Mouse (Mus musculus): ENCODE results near the gene Enthd1. TPM values are rescaled to one million over a fixed set of nuclear protein-coding genes. Genes with fewer than 3 reads are reported as not detected.

Enthd1 gene
- polyA plus RNA-seq, 1 experiment, result 29.0 TPM

DNA sequence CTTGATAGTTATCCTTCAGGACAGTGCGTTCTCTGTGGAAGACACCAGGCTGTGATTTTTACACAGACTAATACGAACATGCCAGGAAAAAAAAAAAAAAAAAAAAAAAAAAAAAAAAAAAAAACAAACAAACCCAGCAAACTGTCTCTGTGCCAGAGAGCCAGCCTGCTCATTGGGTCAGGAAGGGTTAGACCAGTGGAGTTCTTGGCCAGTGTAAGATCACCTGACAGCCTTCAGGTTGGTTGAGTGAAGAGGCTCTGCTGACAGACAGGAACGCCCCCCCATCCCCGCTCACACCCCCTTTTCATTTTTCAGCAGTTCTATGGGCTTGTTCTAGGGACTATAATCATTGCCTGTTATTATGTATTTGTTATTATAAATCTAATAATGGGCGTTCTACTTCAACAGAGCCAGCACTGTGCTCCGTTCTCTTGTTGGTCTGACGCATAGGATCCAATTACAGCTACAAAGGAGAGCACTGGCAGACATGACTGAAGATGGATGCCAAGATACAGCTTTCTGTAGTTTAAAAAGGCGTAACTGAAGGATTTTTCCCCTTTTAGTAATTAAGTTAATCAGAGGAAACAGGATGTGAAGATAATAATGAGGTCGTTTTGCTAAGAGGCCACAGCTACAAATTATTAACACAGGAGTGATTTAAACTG lies 81.8 kb downstream of the Enthd1 start:
- TF ChIP-seq CTCF (IDR thresholded peaks at IDR 0.05; ENCODE audit: control insufficient read depth, insufficient read depth, insufficient replicate concordance, low read depth, low read length) (no peak), POLR2A (IDR thresholded peaks at IDR 0.05; ENCODE audit: control insufficient read depth, low read depth, low read length) (no peak)
- no peaks in the 10 kb centered on the region for H3K36me3 ChIP-seq (ENCODE audit: control insufficient read depth, insufficient read depth, low read length)
- H3K4me3 ChIP-seq (ENCODE audit: control insufficient read depth, low read depth, low read length), result no peak overlapping the region
- no peaks in the 10 kb centered on the region for H3K27me3 ChIP-seq (ENCODE audit: control insufficient read depth, insufficient read depth, low read length)
- H3K27ac ChIP-seq (ENCODE audit: control insufficient read depth, insufficient read depth, low read depth, low read length), result no peak overlapping the region
- no peaks in the 10 kb centered on the region for H3K4me1 ChIP-seq (ENCODE audit: control insufficient read depth, insufficient read depth, low read length)

DNA sequence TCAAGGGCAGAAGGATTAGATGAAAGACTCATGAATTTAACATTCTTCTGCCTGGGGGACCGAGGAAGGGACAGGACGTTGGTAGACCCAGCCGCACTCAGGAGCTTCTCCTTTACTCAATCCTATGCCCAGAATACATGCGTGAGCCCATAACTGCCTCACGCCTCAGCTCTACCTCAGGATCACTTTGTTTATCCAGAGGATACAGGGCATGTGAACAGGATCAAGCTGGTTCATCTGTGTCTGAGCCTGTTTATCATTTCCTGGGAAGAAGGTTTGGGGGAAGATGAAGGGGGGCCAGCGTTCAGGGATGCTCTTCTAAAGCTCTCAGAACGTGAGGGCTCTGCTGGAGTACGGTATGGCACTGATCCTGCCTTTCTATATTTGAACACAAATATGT lies 82.6 kb downstream of the Enthd1 start:
- H3K27ac ChIP-seq (ENCODE audit: control insufficient read depth, insufficient read depth, low read depth, low read length), result no peak overlapping the region
- TF ChIP-seq POLR2A (IDR thresholded peaks at IDR 0.05; ENCODE audit: control insufficient read depth, low read depth, low read length), result no peak
- H3K27me3 ChIP-seq (ENCODE audit: control insufficient read depth, insufficient read depth, low read length), result no peaks in the 10 kb centered on the region
- H3K36me3 ChIP-seq (ENCODE audit: control insufficient read depth, insufficient read depth, low read length), result no peaks in the 10 kb centered on the region
- H3K4me3 ChIP-seq (ENCODE audit: control insufficient read depth, low read depth, low read length), result no peak overlapping the region
- H3K4me1 ChIP-seq (ENCODE audit: control insufficient read depth, insufficient read depth, low read length), result no peaks in the 10 kb centered on the region

DNA sequence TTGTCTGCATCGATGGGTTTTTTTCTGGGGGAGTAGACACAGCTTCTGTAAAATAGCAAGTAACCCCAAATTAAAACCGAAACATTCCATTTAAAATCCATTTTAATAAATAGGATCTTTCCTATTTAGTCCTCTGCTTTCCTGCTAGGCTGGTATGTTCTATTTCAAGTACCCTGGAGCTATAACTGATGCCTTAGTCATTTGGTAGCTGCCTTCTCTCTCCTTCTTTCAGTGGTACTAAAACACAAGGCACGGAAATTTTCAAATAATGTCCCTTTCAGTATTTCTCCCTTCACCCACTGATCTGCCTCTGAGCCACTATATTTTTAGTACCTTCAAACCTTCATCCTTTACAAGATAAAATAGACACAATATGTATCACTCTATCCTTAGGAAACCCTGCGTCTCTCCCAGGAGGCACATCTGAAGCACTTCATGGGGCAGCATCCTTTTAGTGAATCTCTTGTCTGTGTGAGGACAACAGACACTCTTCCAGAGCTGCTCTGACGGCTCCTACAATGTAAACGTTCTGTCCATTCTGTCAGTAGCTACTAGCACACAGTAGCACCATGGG lies 90.4 kb downstream of the Enthd1 start:
- H3K36me3 ChIP-seq (ENCODE audit: control insufficient read depth, insufficient read depth, low read length), result no peaks in the 10 kb centered on the region; the same call in 1 of the 2 replicates
- H3K27ac ChIP-seq (ENCODE audit: control insufficient read depth, insufficient read depth, low read depth, low read length), result no peak overlapping the region
- H3K4me1 ChIP-seq (ENCODE audit: control insufficient read depth, insufficient read depth, low read length), result no peaks in the 10 kb centered on the region
- H3K27me3 ChIP-seq (ENCODE audit: control insufficient read depth, insufficient read depth, low read length), result no peaks in the 10 kb centered on the region
- no peak overlapping the region for H3K4me3 ChIP-seq (ENCODE audit: control insufficient read depth, low read depth, low read length)
- TF ChIP-seq POLR2A (IDR thresholded peaks at IDR 0.05; ENCODE audit: control insufficient read depth, low read depth, low read length), result no peak
- no peak for TF ChIP-seq CTCF (IDR thresholded peaks at IDR 0.05; ENCODE audit: control insufficient read depth, insufficient read depth, insufficient replicate concordance, low read depth, low read length)

GRCm38 (mm10) chr15:80467876-80468275 lies 97.1 kb downstream of the Enthd1 start:
- no peak overlapping the region for H3K4me3 ChIP-seq (ENCODE audit: control insufficient read depth, low read depth, low read length)
- no peak overlapping the region for H3K27ac ChIP-seq (ENCODE audit: control insufficient read depth, insufficient read depth, low read depth, low read length)
- H3K4me1 ChIP-seq (ENCODE audit: control insufficient read depth, insufficient read depth, low read length), result no peaks in the 10 kb centered on the region
- no peak for TF ChIP-seq CTCF (IDR thresholded peaks at IDR 0.05; ENCODE audit: control insufficient read depth, insufficient read depth, insufficient replicate concordance, low read depth, low read length)
- TF ChIP-seq POLR2A (IDR thresholded peaks at IDR 0.05; ENCODE audit: control insufficient read depth, low read depth, low read length), result no peak
- H3K36me3 ChIP-seq (ENCODE audit: control insufficient read depth, insufficient read depth, low read length), result no peaks in the 10 kb centered on the region
- H3K27me3 ChIP-seq (ENCODE audit: control insufficient read depth, insufficient read depth, low read length), result no peaks in the 10 kb centered on the region

GRCm38 (mm10) chr15:80462106-80462505 lies 102.8 kb downstream of the Enthd1 start:
- Histone ChIP-seq H3K27me3 (ENCODE audit: control insufficient read depth, insufficient read depth, low read length) (no peaks in the 10 kb centered on the region), H3K4me3 (ENCODE audit: control insufficient read depth, low read depth, low read length) (no peak overlapping the region), H3K27ac (ENCODE audit: control insufficient read depth, insufficient read depth, low read depth, low read length) (no peak overlapping the region), H3K4me1 (ENCODE audit: control insufficient read depth, insufficient read depth, low read length) (0 out of 2 replicates have a peak, but pooled peaks cover 2% of the 10 kb centered on the region), H3K36me3 (ENCODE audit: control insufficient read depth, insufficient read depth, low read length) (no peaks in the 10 kb centered on the region)
- TF ChIP-seq POLR2A (IDR thresholded peaks at IDR 0.05; ENCODE audit: control insufficient read depth, low read depth, low read length) (no peak), CTCF (IDR thresholded peaks at IDR 0.05; ENCODE audit: control insufficient read depth, insufficient read depth, insufficient replicate concordance, low read depth, low read length) (no peak)

GRCm38 (mm10) chr15:80461446-80461845 lies 103.5 kb downstream of the Enthd1 start:
- Histone ChIP-seq H3K4me1 (ENCODE audit: control insufficient read depth, insufficient read depth, low read length) (0 out of 2 replicates have a peak, but pooled peaks cover 2% of the 10 kb centered on the region), H3K4me3 (ENCODE audit: control insufficient read depth, low read depth, low read length) (no peak overlapping the region), H3K27ac (ENCODE audit: control insufficient read depth, insufficient read depth, low read depth, low read length) (no peak overlapping the region), H3K36me3 (ENCODE audit: control insufficient read depth, insufficient read depth, low read length) (no peaks in the 10 kb centered on the region), H3K27me3 (ENCODE audit: control insufficient read depth, insufficient read depth, low read length) (no peaks in the 10 kb centered on the region)
- TF ChIP-seq POLR2A (IDR thresholded peaks at IDR 0.05; ENCODE audit: control insufficient read depth, low read depth, low read length), result no peak
- TF ChIP-seq CTCF (IDR thresholded peaks at IDR 0.05; ENCODE audit: control insufficient read depth, insufficient read depth, insufficient replicate concordance, low read depth, low read length), result no peak

- no peak overlapping the region for H3K4me3 ChIP-seq (ENCODE audit: control insufficient read depth, low read depth, low read length)
- 0 out of 2 replicates have a peak, but pooled peaks cover 2% of the 10 kb centered on the region for H3K4me1 ChIP-seq (ENCODE audit: control insufficient read depth, insufficient read depth, low read length)
- no peak overlapping the region for H3K27ac ChIP-seq (ENCODE audit: control insufficient read depth, insufficient read depth, low read depth, low read length)
- TF ChIP-seq POLR2A (IDR thresholded peaks at IDR 0.05; ENCODE audit: control insufficient read depth, low read depth, low read length) (no peak), CTCF (IDR thresholded peaks at IDR 0.05; ENCODE audit: control insufficient read depth, insufficient read depth, insufficient replicate concordance, low read depth, low read length) (no peak)
- H3K36me3 ChIP-seq (ENCODE audit: control insufficient read depth, insufficient read depth, low read length), result no peaks in the 10 kb centered on the region
- no peaks in the 10 kb centered on the region for H3K27me3 ChIP-seq (ENCODE audit: control insufficient read depth, insufficient read depth, low read length)
Observed at GRCm38 (mm10) chr15:80460011-80460410, 104.9 kb downstream of the Enthd1 start.

Data from testis, adult 2 months (tissue).